Mouse (Mus musculus) olfactory bulb, adult 2 months (tissue): ENCODE data around the gene Masp1. TPM values are rescaled to one million over a fixed set of nuclear protein-coding genes. Genes with fewer than 3 reads are reported as not detected.

Experiments used
- H3K27ac ChIP-seq: fragments of 200-500 bp; 2 replicates; pipeline ENCODE4 v1.5.1; 2012; ENCODE audit warnings: low read depth, low read length; ENCODE audit not compliant: insufficient read depth
- H3K4me1 ChIP-seq: fragments of 200-500 bp; 2 replicates; pipeline ENCODE4 v1.6.1; 2012; ENCODE audit warnings: low read length; ENCODE audit not compliant: control insufficient read depth, insufficient read depth
- H3K4me3 ChIP-seq: fragments of 200-500 bp; 2 replicates; pipeline ENCODE4 v1.5.1; 2012; ENCODE audit warnings: mild to moderate bottlenecking, low read depth, low read length, moderate library complexity; ENCODE audit not compliant: insufficient read depth
- CTCF ChIP-seq: fragments of 200-500 bp; IDR thresholded peaks from 2 replicates; pipeline ENCODE4 v1.5.1; 2012; ENCODE audit warnings: low read depth, mild to moderate bottlenecking, low read length, moderate library complexity; ENCODE audit not compliant: insufficient read depth
- POLR2A ChIP-seq: fragments of 200-500 bp; IDR thresholded peaks from 2 replicates; pipeline ENCODE4 v1.6.1; 2012; ENCODE audit warnings: mild to moderate bottlenecking, low read depth, low read length, moderate library complexity; ENCODE audit not compliant: insufficient read depth
- WGBS: fragments of 180-500 bp; shearing (Covaris S2); methylation state at CpG from one replicate; pipeline ENCODE4 v1.1.7; 2018; 5-methylcytosine and 5-hydroxymethylcytosine counted together
- polyA plus RNA-seq: library from polyadenylated mRNA; stranded (reverse); fragments of >200 nt; gene quantifications from 2 replicates; pipeline ENCODE4 v1.2.4, GENCODE M21; 2012; ENCODE audit warnings: low replicate concordance; ENCODE audit not compliant: missing spikeins, insufficient read depth, insufficient read length

Masp1 gene
- polyA plus RNA-seq, 1 experiment: not detected

- Histone ChIP-seq H3K4me3 (no peak overlapping the region), H3K27ac (no peak overlapping the region), H3K4me1 (no peaks in the 10 kb centered on the region)
- WGBS: 74% methylated on average over 8 of the region's 8 CpGs
- TF ChIP-seq POLR2A (no peak), CTCF (no peak)
These were observed 90.6 kb downstream of the Masp1 start for GRCm38 (mm10) chr16:23429991-23430390.

- WGBS: 56% methylated on average over 7 of the region's 7 CpGs
- no peak for TF ChIP-seq POLR2A
- TF ChIP-seq CTCF: no peak
These were observed 91.8 kb downstream of the Masp1 start, which contains the start of gene Rtp1 for GRCm38 (mm10) chr16:23428647-23429319. Gene Rtp1 (plus strand): TSS chr16:23429133.

GRCm38 (mm10) chr16:23427701-23428100 lies 92.9 kb downstream of the Masp1 start:
- TF ChIP-seq POLR2A (no peak), CTCF (no peak)
- WGBS: 96% methylated on average over 1 of the region's 1 CpGs
- Histone ChIP-seq H3K27ac (no peak overlapping the region), H3K4me1 (no peaks in the 10 kb centered on the region), H3K4me3 (no peak overlapping the region)

More at GRCm38 (mm10) chr16:23428647-23429319, 91.8 kb downstream of the Masp1 start, which contains the start of gene Rtp1:
- no peaks in the 10 kb centered on the region for H3K4me1 ChIP-seq
- H3K4me3 ChIP-seq: no peak within 1 kb of the TSS
- no peak within 1 kb of the TSS for H3K27ac ChIP-seq

- Histone ChIP-seq H3K4me3 (no peak overlapping the region), H3K4me1 (no peaks in the 10 kb centered on the region), H3K27ac (no peak overlapping the region)
- TF ChIP-seq CTCF: no peak
- no peak for TF ChIP-seq POLR2A
- 63% methylated on average over 5 of the region's 5 CpGs for WGBS
These were observed 96.8 kb downstream of the Masp1 start for GRCm38 (mm10) chr16:23423825-23424224.

GRCm38 (mm10) chr16:23419565-23420085 lies 101.0 kb downstream of the Masp1 start:
- Histone ChIP-seq H3K4me3 (no peak overlapping the region), H3K4me1 (no peaks in the 10 kb centered on the region), H3K27ac (no peak overlapping the region)
- WGBS: 95% methylated on average over 8 of the region's 8 CpGs
- no peak for TF ChIP-seq POLR2A
- no peak for TF ChIP-seq CTCF

GRCm38 (mm10) chr16:23417456-23418240 lies 103.0 kb downstream of the Masp1 start:
- no peak overlapping the region for H3K27ac ChIP-seq
- no peaks in the 10 kb centered on the region for H3K4me1 ChIP-seq
- no peak overlapping the region for H3K4me3 ChIP-seq
- 73% methylated on average over 13 of the region's 13 CpGs for WGBS
- TF ChIP-seq POLR2A (no peak), CTCF (no peak)

- Histone ChIP-seq H3K27ac (no peak overlapping the region), H3K4me3 (no peak overlapping the region), H3K4me1 (no peaks in the 10 kb centered on the region)
- TF ChIP-seq POLR2A (no peak), CTCF (no peak)
- WGBS: 51% methylated on average over 9 of the region's 9 CpGs
These were observed 103.8 kb downstream of the Masp1 start for GRCm38 (mm10) chr16:23416657-23417293.

- WGBS: 64% methylated on average over 10 of the region's 10 CpGs
- Histone ChIP-seq H3K4me1 (no peaks in the 10 kb centered on the region), H3K4me3 (no peak overlapping the region), H3K27ac (no peak overlapping the region)
- TF ChIP-seq CTCF (no peak), POLR2A (no peak)
These were observed 104.4 kb downstream of the Masp1 start for GRCm38 (mm10) chr16:23416261-23416656.
